Mouse (Mus musculus) kidney, adult 11 months (tissue): ENCODE results near the gene Twf2.

ENCODE experiments used
- DNase-seq: peaks from one replicate; pipeline ENCODE4 v3.0.0; 2022

Gene Twf2

DNA sequence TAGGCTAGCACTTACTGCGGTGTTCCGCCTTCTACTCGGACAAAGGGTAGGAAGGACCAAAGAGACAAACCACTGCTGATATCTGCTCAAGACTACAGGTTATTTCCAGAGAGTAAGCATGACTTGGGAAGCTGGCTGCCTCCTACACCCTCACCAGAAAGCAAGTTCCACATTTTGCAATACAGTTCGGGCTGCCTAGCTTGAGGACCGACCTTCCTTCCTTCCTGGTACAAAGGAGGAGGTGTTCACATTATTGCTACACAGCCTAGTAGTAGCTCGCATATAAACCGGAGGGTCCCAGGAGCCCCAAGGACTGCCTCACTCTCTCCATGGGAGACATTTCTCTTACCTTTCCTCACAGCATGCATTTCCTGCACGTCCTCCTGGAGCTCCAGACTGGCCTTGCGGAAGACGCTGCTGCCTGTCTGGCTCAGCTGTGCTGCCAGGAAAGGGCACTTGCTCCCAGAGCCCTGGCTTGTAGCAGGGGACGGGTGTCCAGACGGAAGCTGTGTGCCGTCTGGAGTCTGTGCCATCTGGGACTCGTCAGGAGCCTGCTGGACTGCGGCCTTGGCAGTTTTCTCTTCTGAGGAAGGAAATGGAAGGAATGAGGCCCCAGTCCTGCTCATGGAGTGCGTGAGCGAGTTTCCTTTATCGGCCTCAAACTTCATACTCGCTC is 40.0 kb downstream of the Twf2 start:
- no peak for DNase-seq

DNA sequence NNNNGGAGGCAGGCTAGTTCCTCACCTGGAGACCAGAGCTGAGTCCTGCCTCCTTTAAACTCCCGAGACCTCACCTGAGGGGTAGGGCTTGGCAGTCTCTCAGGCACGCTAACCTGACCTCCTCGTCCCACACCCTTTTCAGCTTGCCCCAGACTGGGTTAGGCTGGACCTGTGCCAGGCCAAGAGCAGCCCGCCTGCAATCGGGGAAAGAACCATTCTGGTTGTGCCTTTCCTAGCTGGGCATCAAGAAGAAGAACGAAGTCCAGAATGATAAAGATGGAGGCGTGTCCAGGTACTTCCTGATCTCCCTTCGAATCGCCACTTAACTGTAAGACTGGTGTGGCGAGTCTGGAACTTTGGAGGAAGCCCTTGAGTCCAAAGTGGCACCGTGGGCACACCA is 46.6 kb downstream of the Twf2 start:
- no peak for DNase-seq

DNA sequence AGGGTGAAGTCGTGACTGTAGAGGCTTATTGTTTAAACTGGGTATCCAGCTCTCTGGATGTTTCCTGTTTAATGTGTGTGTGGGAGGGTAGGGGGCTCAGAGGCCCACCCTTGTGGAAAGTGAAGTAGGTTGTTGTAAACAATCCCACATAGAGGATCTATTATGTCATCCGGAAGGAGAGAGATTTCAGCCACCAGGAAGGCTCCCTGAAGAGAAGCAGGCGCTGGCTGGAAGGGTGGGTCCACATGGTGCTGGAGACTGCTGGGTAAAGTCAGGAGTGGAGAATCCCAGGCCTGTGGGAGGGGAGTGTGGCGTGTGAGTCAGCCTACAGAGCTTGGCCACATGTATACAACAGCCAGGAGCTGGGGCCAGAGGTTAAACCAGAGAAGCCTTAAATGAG is 47.3 kb downstream of the Twf2 start:
- no peak for DNase-seq

DNA sequence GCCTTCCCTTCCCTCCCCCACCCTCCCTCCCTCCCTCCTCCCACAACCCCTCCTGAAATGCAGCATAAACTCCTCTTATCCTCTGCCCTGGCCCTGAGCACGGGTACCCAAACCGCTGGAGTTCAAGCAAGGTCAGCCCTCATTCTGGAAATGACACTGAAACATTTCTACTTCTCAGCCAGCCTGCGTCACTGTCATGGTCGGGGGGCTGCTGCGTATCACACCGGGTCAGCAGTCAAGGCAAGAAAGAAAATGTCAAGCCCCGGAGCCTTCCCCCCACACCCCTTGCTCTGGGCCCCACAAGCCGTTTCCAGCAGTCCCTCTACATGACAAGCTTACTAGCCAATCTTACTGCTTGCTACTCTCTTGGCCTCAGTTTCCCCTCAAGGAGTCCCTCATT is 48.2 kb downstream of the Twf2 start:
- DNase-seq = no peak

DNA sequence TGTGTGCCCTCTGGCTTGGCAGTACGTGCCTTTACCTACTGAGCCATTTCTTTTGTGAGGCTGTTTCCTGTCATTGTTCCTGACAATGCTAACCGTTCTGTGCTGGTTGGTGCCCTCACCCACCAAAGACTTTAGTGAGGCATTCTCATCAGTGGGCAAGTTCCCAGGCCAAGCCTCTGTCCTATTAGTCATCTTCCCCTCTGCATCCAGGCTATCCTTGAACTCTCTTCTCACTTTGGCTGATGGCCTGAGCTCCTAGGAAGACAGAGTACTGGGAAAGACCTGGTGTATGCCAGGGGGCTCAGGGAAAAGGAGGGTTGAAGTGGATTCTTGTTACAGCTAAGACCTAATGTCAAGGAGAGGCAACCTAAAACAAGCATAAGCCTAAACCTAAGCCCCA is 51.1 kb downstream of the Twf2 start:
- no peak for DNase-seq

DNA sequence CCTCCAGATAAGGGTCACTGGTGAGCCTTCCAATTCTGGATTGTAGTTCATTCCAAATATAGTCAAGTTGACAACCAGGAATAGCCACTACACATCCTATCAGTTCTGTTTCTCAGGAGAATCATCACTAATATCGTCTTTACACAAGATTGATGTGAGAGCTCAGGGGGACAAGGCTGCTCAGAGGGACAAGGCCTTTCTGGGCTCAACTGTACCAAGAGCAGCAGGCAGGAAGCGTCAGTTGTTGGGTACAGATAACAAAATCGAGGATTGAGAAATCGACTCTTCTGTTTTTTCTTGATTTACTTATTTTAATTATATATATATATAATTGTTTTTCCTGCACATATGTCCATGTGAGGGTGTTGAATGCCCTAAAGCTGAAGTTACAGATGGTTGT is 55.5 kb downstream of the Twf2 start:
- DNase-seq = no peak

DNA sequence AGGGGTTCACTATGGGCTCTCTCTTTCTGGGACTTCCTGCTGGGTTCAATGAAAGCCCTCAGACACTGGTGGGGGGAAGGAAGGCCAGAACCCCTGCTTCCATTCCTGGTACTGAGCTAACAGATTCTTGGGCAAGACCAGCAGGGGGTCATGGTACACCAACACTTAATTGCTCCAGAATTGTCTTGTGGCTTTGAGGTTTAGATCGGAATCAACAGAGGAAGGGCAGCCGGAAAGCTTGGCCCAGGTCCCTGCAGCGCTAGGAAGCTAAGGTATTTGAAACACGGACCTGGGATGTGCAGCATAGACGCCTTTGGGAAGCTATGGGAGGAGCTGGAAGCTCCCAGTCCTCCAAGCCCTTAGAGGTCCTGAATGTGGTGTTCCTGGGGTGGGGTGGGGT is 56.1 kb downstream of the Twf2 start:
- no peak for DNase-seq

DNA sequence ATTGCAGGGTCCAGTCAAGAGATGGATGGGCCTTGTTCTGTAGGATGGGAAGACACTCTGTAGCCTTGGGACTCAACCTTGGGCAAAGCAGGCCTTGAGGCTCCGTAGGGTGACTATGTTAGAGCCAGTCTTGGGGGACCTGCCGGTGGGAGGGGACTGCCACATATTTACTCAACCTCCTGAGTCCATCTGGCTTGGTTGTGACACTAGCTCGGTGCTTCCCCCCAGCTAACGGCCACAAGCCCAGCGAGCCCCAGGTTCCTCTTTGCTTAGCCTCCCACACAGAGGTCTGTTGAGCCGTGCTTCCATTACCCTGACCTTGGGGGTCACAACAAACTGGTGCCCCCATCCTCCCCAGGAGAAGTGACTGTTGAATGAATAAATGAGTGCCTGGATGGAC is 58.1 kb downstream of the Twf2 start:
- no peak for DNase-seq

DNA sequence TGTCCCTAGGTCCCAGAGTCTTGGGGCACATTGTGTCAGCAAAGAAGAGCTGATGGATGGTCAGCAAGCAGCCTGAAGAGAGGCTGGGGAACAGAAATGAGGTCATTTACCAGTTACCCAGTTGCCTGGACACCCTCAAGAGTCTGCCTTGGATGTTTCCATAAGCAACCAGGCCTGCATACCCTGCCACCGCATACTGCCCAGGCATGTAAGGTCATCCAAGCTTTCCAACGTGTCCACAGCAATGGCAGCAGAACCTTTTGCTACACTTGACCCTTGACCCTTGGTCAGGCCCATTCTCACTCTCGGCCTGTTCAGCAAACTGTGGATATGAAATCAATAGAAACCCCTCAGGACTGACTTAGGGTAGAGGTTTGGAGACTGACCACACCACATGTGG is 58.6 kb downstream of the Twf2 start:
- no peak for DNase-seq

DNA sequence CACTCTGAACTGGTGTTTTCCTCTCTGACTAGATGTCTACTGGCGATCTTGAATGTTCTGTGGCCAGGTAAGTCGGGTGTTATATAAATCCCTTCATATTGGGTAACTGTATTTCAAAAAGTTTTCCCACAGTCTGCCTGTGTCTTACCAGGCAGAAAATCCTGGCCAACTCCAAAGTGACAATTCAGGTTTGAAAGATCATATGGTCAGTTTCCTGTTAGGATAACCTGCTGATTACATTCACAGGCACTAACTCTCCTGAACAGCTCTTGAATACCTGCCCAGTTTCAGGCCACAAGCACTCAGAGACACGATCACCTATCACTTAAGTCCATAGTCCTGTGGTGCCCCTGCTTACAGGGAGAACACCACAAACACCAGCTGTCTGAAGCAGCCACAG is 59.2 kb downstream of the Twf2 start:
- DNase-seq = no peak

DNA sequence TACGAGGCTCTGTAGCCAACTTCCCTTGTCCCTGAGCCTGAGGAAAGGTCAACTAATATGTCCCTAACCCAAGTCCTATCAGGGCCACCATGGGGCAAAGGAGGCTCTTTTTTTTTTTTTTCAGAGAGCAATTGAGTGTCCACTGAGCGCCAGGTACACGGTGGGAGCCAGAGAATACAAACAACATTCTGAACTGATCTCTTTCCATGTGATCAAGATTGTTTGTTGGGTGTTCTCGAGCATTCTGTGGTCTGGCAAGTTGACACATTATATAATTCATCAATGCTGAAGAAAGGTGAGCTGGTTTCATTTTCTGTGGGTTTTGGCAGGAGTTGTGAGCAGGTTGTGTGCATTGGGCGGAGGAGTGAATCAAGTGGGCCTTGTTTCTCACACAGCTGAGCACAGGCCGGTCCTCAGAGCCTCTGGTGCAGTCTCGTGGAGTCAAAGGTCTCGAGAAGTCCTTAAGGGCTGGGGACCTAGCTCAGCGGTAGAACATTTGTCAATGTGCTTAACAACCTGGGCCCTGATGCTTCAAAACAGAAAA is 60.5 kb downstream of the Twf2 start:
- no peak for DNase-seq
